Mouse (Mus musculus) cerebellum, adult 9-10 months (tissue): ENCODE results near the gene 4930503B20Rik.

Experiments
- DNase-seq: peaks from one replicate; pipeline ENCODE4 v3.0.0; 2022

The 4930503B20Rik gene

GRCm38 (mm10) chr3:146596387-146596786 lies 54.7 kb downstream of the 4930503B20Rik start:
- DNase-seq: no peak

GRCm38 (mm10) chr3:146595440-146595839 lies 55.7 kb downstream of the 4930503B20Rik start:
- no peak for DNase-seq
